In genomic region chr2:163994977-163995862, GRCm38 (mm10) we compare ENCODE assay signal across 8 mouse cellular contexts. TPM values are rescaled to one million over a fixed set of nuclear protein-coding genes. Genes with fewer than 3 reads are reported as not detected.
DNase-seq lines count a peak whose midpoint lies in the region; ATAC-seq and TF ChIP-seq lines count a peak whose summit lies in the region.

No protein-coding gene starts in this region.

- TF ChIP-seq CTCF in cortical plate, adult 2 months (IDR thresholded peaks at IDR 0.05; ENCODE audit: extremely low read depth, insufficient read depth, low read length): no peak

- peak; percentile 99 for ATAC-seq in megakaryocyte-erythroid progenitor cell, adult 5-6 weeks (replicated peaks; ENCODE audit: low FRiP score, low TSS enrichment, poor library complexity, severe bottlenecking)

- TF ChIP-seq POLR2A in cortical plate, adult 2 months (IDR thresholded peaks at IDR 0.05; ENCODE audit: extremely low read depth, insufficient read depth, low read length): peak; percentile 75

- intact Hi-C loops in left cerebral cortex, postnatal 14 days (cut with DNase I): loop anchor here (5.0 kb wide), 1 partner anchor 77 kb away; the partner anchor contains the start of genes Stk4 and Tomm34

- DNase-seq in adrenal gland, adult 18-20 months (ENCODE audit: low spot score in 2 of 2): peak; percentile 83 to 86
- peak; percentile 89 for DNase-seq in gastrocnemius, postnatal 10 days
- DNase-seq in hindlimb bud, embryonic 11.5 days (ENCODE audit: extremely low spot score, low read depth, low spot score): peak; percentile 87
- peak; percentile 94 for DNase-seq in left cerebral cortex, postnatal 14 days (ENCODE audit: low spot score in 2 of 2)
- DNase-seq in right cerebral cortex, postnatal 14 days: peak; percentile 91
- DNase-seq in yolk sac, embryonic 10.5 days (ENCODE audit: low spot score): peak; percentile 99

- peak overlapping the region; percentile 96 for H3K27ac ChIP-seq in cortical plate, adult 2 months (ENCODE audit: insufficient read depth, low read length)

- H3K4me1 ChIP-seq in cortical plate, adult 2 months (ENCODE audit: control insufficient read depth, insufficient read depth, low read length): peaks cover 7% of the 10 kb centered on the region

- H3K4me3 ChIP-seq in cortical plate, adult 2 months (ENCODE audit: insufficient read depth, low read length): peak overlapping the region; percentile 85

RNA-seq across cellular contexts. Expression of gene Ywhab, which starts 0.5 kb away (rescaled TPM):
- total RNA-seq in adrenal gland, adult 18-20 months (2021): 100 to 1,000 TPM; 252 to 298 TPM
- polyA plus RNA-seq in cortical plate, adult 2 months (2012; rRNA removed): 307 and 314 TPM in 2 replicates
- total RNA-seq in gastrocnemius, postnatal 10 days (2021): 10 to 100 TPM; 80.1 to 90.3 TPM
- 100 to 1,000 TPM; 510 to 522 TPM for total RNA-seq in left cerebral cortex, postnatal 14 days (2021)
- total RNA-seq in megakaryocyte-erythroid progenitor cell, adult 5-6 weeks (2014; fragmentation: Nextera tagmentation): 111 and 112 TPM in 2 replicates
- 54.1 and 60.2 TPM in 2 replicates for total RNA-seq in megakaryocyte-erythroid progenitor cell, adult 5-6 weeks (2017)

RNA-seq across cellular contexts. Expression of gene Pabpc1l, which starts 30.0 kb away (rescaled TPM):
- 1 to 10 TPM in 1 of 2 experiments, under 1 TPM in 1; 0.45 to 2.2 TPM for total RNA-seq in adrenal gland, adult 18-20 months (2021)
- polyA plus RNA-seq in cortical plate, adult 2 months (2012; rRNA removed): 0.78 and 1.0 TPM in 2 replicates
- total RNA-seq in gastrocnemius, postnatal 10 days (2021): 1 to 10 TPM in 1 of 2 experiments, under 1 TPM in 1; 0.56 to 1.4 TPM
- 1 to 10 TPM in 1 of 2 experiments, under 1 TPM in 1; 0.72 to 1.0 TPM for total RNA-seq in left cerebral cortex, postnatal 14 days (2021)
- 1.5 TPM in 1 of 2 replicates, not detected in the other for total RNA-seq in megakaryocyte-erythroid progenitor cell, adult 5-6 weeks (2014; fragmentation: Nextera tagmentation)
- not detected in 2 replicates for total RNA-seq in megakaryocyte-erythroid progenitor cell, adult 5-6 weeks (2017)

Comparison
In these comparisons a context has a peak if more than half of its experiments do, and no peak if none do; other contexts are left out.
1. Peak in every context shown above with its lines: DNase-seq, ATAC-seq, H3K4me3 ChIP-seq and H3K27ac ChIP-seq.